Mouse (Mus musculus): ENCODE results near the gene Pten.

- TF ChIP-seq CTCF (IDR thresholded peaks at IDR 0.05) (no peak), EP300 (IDR thresholded peaks at IDR 0.05) (no peak)
Measured at GRCm38 (mm10) chr19:32789535-32789934, 32.2 kb downstream of the Pten start.
